In genomic region chr2:168955850-168956346, GRCm38 (mm10) we compare ENCODE assay signal across 8 mouse cellular contexts. TPM values are rescaled to one million over a fixed set of nuclear protein-coding genes. Genes with fewer than 3 reads are reported as not detected.
A peak's percentile ranks its signal among the peaks of the same experiment; 100 is the strongest.
DNase-seq lines count a peak whose midpoint lies in the region; ATAC-seq and TF ChIP-seq lines count a peak whose summit lies in the region.

No protein-coding gene starts in this region.

- no peak for TF ChIP-seq EP300 in MEL (IDR thresholded peaks at IDR 0.05; ENCODE audit: low read depth in 1 of 2, low read length in 2 of 2)

- H3K4me2 ChIP-seq in heart, embryonic 11.5 days = peak overlapping the region; percentile 90
- H3K4me2 ChIP-seq in forebrain, embryonic 13.5 days = peak overlapping the region; percentile 95
- peak overlapping the region; percentile 98 for H3K4me2 ChIP-seq in midbrain, embryonic 16.5 days (ENCODE audit: low read length)

- DNase-seq in heart, postnatal 14 days = no peak
- DNase-seq in MEL (ENCODE audit: low read depth, low spot score) = peak; percentile 90
- DNase-seq in large intestine, adult 2 months (ENCODE audit: low read depth, low spot score) = peak; percentile 31
- no peak for DNase-seq in retina, postnatal 1 day
- DNase-seq in adrenal gland, adult 18-20 months (ENCODE audit: low spot score in 2 of 2) = no peak

- no peaks in the 10 kb centered on the region for H3K27me3 ChIP-seq in heart, embryonic 11.5 days (ENCODE audit: control insufficient read depth, insufficient read depth, low read length)
- H3K27me3 ChIP-seq in MEL (ENCODE audit: control insufficient read depth in 1 of 2, insufficient read depth in 2 of 2, low read length in 2 of 2) = no peaks in the 10 kb centered on the region
- no peaks in the 10 kb centered on the region for H3K27me3 ChIP-seq in forebrain, embryonic 13.5 days
- no peaks in the 10 kb centered on the region for H3K27me3 ChIP-seq in midbrain, embryonic 16.5 days (ENCODE audit: control insufficient read depth, insufficient read depth, low read depth, low read length)

- peaks cover 5% of the 10 kb centered on the region for H3K36me3 ChIP-seq in heart, embryonic 11.5 days (ENCODE audit: control insufficient read depth, insufficient read depth, low read length)
- H3K36me3 ChIP-seq in MEL (ENCODE audit: control insufficient read depth in 1 of 2, insufficient read depth in 2 of 2, low read length in 2 of 2) = peaks cover 0 to 2% of the 10 kb centered on the region in 2 experiments; a peak in 1 of 4 replicates
- peaks cover 6% of the 10 kb centered on the region for H3K36me3 ChIP-seq in forebrain, embryonic 13.5 days (ENCODE audit: poor library complexity, severe bottlenecking)
- H3K36me3 ChIP-seq in midbrain, embryonic 16.5 days (ENCODE audit: control insufficient read depth, insufficient read depth, low read length) = peaks cover 3% of the 10 kb centered on the region; the same call in 1 of the 2 replicates

- ATAC-seq in heart, embryonic 11.5 days (replicated peaks; ENCODE audit: insufficient number of reproducible peaks, low FRiP score, low TSS enrichment) = no peak; the same call in 1 of the 2 replicates
- peak; percentile 7; the same call in 1 of the 2 replicates for ATAC-seq in forebrain, embryonic 13.5 days
- no peak for ATAC-seq in midbrain, embryonic 16.5 days

- peak overlapping the region; percentile 89 for H3K27ac ChIP-seq in heart, embryonic 11.5 days (ENCODE audit: low read depth, low read length)
- peak overlapping the region; percentile 94 for H3K27ac ChIP-seq in MEL (ENCODE audit: control insufficient read depth, low read depth, low read length)
- peak overlapping the region; percentile 63; the same call in 1 of the 2 replicates for H3K27ac ChIP-seq in forebrain, embryonic 13.5 days
- peak overlapping the region; percentile 87 for H3K27ac ChIP-seq in midbrain, embryonic 16.5 days (ENCODE audit: low read length)

- TF ChIP-seq CTCF in MEL (IDR thresholded peaks at IDR 0.05 in 2 of 3, conservative IDR thresholded peaks at IDR 0.05 in 1 of 3; ENCODE audit: control insufficient read depth in 1 of 3, insufficient read depth in 1 of 3, low read depth in 2 of 3, low read length in 3 of 3, poor library complexity in 1 of 3, severe bottlenecking in 1 of 3) = no peak

- no peak for TF ChIP-seq RAD21 in MEL (IDR thresholded peaks at IDR 0.05; ENCODE audit: low read depth, low read length)

- intact Hi-C loops in heart, postnatal 14 days (cut with DNase I) = no loop called here

- peaks cover 36% of the 10 kb centered on the region for H3K79me2 ChIP-seq in MEL (ENCODE audit: control insufficient read depth, insufficient read depth, low read length, poor library complexity)

- H3K4me1 ChIP-seq in heart, embryonic 11.5 days (ENCODE audit: control insufficient read depth, insufficient read depth, low read length) = peaks cover 13% of the 10 kb centered on the region
- peaks cover 0 to 5% of the 10 kb centered on the region in 2 experiments; a peak in 1 of 4 replicates for H3K4me1 ChIP-seq in MEL (ENCODE audit: control insufficient read depth in 1 of 2, insufficient read depth in 2 of 2, low read length in 2 of 2)
- H3K4me1 ChIP-seq in forebrain, embryonic 13.5 days = peaks cover 19% of the 10 kb centered on the region
- H3K4me1 ChIP-seq in midbrain, embryonic 16.5 days (ENCODE audit: control insufficient read depth, insufficient read depth, low read length) = peaks cover 14% of the 10 kb centered on the region

- 46% methylated on average over 10 of the region's 10 CpGs for WGBS in heart, embryonic 11.5 days (ENCODE audit: insufficient replicate concordance)
- WGBS in forebrain, embryonic 13.5 days = 48% methylated on average over 10 of the region's 10 CpGs
- 36% methylated on average over 10 of the region's 10 CpGs for WGBS in large intestine, adult 2 months
- WGBS in midbrain, embryonic 16.5 days = 50% methylated on average over 10 of the region's 10 CpGs

- H3K9ac ChIP-seq in heart, embryonic 11.5 days (ENCODE audit: low read depth, low read length) = peak overlapping the region; percentile 96
- peak overlapping the region; percentile 90 for H3K9ac ChIP-seq in MEL (ENCODE audit: control insufficient read depth, low read depth, low read length, poor library complexity, severe bottlenecking)
- H3K9ac ChIP-seq in forebrain, embryonic 13.5 days = no peak overlapping the region
- peak overlapping the region; percentile 95; the same call in 1 of the 2 replicates for H3K9ac ChIP-seq in midbrain, embryonic 16.5 days (ENCODE audit: low read depth, low read length)

- no peaks in the 10 kb centered on the region for H3K9me3 ChIP-seq in heart, embryonic 11.5 days (replicated peaks; ENCODE audit: control insufficient read depth, low read length)
- no peaks in the 10 kb centered on the region for H3K9me3 ChIP-seq in MEL (replicated peaks; ENCODE audit: insufficient read depth, low read length)
- H3K9me3 ChIP-seq in forebrain, embryonic 13.5 days (replicated peaks) = no peaks in the 10 kb centered on the region
- H3K9me3 ChIP-seq in midbrain, embryonic 16.5 days (replicated peaks; ENCODE audit: control insufficient read depth, low read length, poor library complexity, severe bottlenecking) = no peaks in the 10 kb centered on the region

- no peak; a peak in 1 of 4 replicates for TF ChIP-seq POLR2A in MEL (IDR thresholded peaks at IDR 0.05; ENCODE audit: control insufficient read depth in 1 of 2, insufficient read depth in 1 of 2, low read depth in 1 of 2, low read length in 2 of 2, poor library complexity in 1 of 2)

- H3K4me3 ChIP-seq in heart, embryonic 11.5 days (ENCODE audit: low read depth, low read length) = peak overlapping the region; percentile 79
- H3K4me3 ChIP-seq in MEL (ENCODE audit: control insufficient read depth in 1 of 2, insufficient read depth in 1 of 2, low read depth in 2 of 2, low read length in 2 of 2) = peak overlapping the region; percentile 66 to 90
- H3K4me3 ChIP-seq in forebrain, embryonic 13.5 days = peak overlapping the region; percentile 88
- peak overlapping the region; percentile 90 for H3K4me3 ChIP-seq in midbrain, embryonic 16.5 days (ENCODE audit: low read depth, low read length)

TF ChIP-seq in MEL, 35 proteins besides CTCF, POLR2A, EP300 and RAD21:
- TF ChIP-seq TBP (IDR thresholded peaks at IDR 0.05; ENCODE audit: low read depth, low read length) (peak; percentile 75), RCOR1 (IDR thresholded peaks at IDR 0.05; ENCODE audit: low read depth, low read length) (no peak), TCF12 (IDR thresholded peaks at IDR 0.05; ENCODE audit: low read depth, low read length) (no peak), MAX (IDR thresholded peaks at IDR 0.05; ENCODE audit: low read length) (peak; percentile 78; the same call in 1 of the 2 replicates), POLR2AphosphoS2 (IDR thresholded peaks at IDR 0.05; ENCODE audit: low read length) (peak; percentile 58; the same call in 1 of the 2 replicates), HCFC1 (IDR thresholded peaks at IDR 0.05; ENCODE audit: low read depth, low read length) (peak; percentile 78), E2F4 (IDR thresholded peaks at IDR 0.05; ENCODE audit: borderline replicate concordance, low read depth, low read length) (peak; percentile 89; the same call in 1 of the 2 replicates), ETS1 (IDR thresholded peaks at IDR 0.05; ENCODE audit: low read depth, low read length) (0 out of 2 replicates have a peak, but pooled peaks have one; percentile 6), NRF1 (IDR thresholded peaks at IDR 0.05; ENCODE audit: insufficient read depth, low read depth, low read length, poor library complexity, severe bottlenecking) (peak; percentile 77), TAL1 (IDR thresholded peaks at IDR 0.05; ENCODE audit: low read length) (no peak), MYC (IDR thresholded peaks at IDR 0.05; ENCODE audit: low read depth, low read length) (0 out of 2 replicates have a peak, but pooled peaks have one; percentile 55), NELFE (IDR thresholded peaks at IDR 0.05; ENCODE audit: low read depth, low read length) (peak; percentile 55; the same call in 1 of the 2 replicates), SIN3A (IDR thresholded peaks at IDR 0.05; ENCODE audit: low read length) (peak; percentile 32; the same call in 1 of the 2 replicates)

RNA-seq across cellular contexts. Expression of gene Zfp64, which starts 0.5 kb away (rescaled TPM):
- 19.2 and 23.2 TPM in 2 replicates for polyA plus RNA-seq in heart, embryonic 11.5 days (2014; fragmentation: Nextera tagmentation; extraction: Ambion mirVana)
- 1 to 10 TPM; 8.7 to 8.9 TPM for total RNA-seq in heart, postnatal 14 days (2021)
- total RNA-seq in MEL (2012; rRNA removed) = 22.4 and 24.7 TPM in 2 replicates
- polyA plus RNA-seq in MEL (2012; ENCODE audit: insufficient read depth in 1 of 2, insufficient read length in 2 of 2, low read depth in 1 of 2, low replicate concordance in 2 of 2, missing spikeins in 1 of 2) = 10 to 100 TPM in 1 of 2 experiments, not detected in 1; 35.8 TPM
- 28.9 and 30.5 TPM in 2 replicates for polyA plus RNA-seq in forebrain, embryonic 13.5 days (2015; fragmentation: Nextera tagmentation; extraction: Ambion mirVana)
- 19.0 and 25.3 TPM in 2 replicates for polyA plus RNA-seq in large intestine, adult 2 months (2012; rRNA removed)
- polyA plus RNA-seq in midbrain, embryonic 16.5 days (2015; fragmentation: Nextera tagmentation; extraction: Ambion mirVana) = 42.0 and 46.0 TPM in 2 replicates
- total RNA-seq in adrenal gland, adult 18-20 months (2021) = 10 to 100 TPM; 13.6 to 15.0 TPM

Comparison
In these comparisons a context has a peak if more than half of its experiments do, and no peak if none do; other contexts are left out.
1. DNase-seq: peak in MEL (single experiment) and large intestine, adult 2 months (single experiment); none in heart, postnatal 14 days (0 of 2), retina, postnatal 1 day (single experiment) and adrenal gland, adult 18-20 months (0 of 2).
2. Peak in every context shown above with its lines, with median percentiles within 50 percentile points of each other: H3K27ac ChIP-seq, H3K4me2 ChIP-seq and H3K4me3 ChIP-seq.